Mouse (Mus musculus) liver, postnatal 0 days (tissue): ENCODE data around the gene Slbp.

Experiments
- CTCF ChIP-seq: sonication (generic); IDR thresholded peaks from 2 replicates; pipeline ENCODE4 v1.5.1; 2016; ENCODE audit warnings: antibody characterized with exemption, low read depth
- EP300 ChIP-seq: IDR thresholded peaks from 2 replicates; pipeline ENCODE4 v1.6.1; 2016; ENCODE audit warnings: antibody characterized with exemption, low read depth, mild to moderate bottlenecking

GRCm38 (mm10) chr5:33694461-33694847 is 42.1 kb upstream of the Slbp start:
- no peak for TF ChIP-seq EP300
- no peak for TF ChIP-seq CTCF
